Mouse (Mus musculus) hindbrain, postnatal 0 days (tissue): ENCODE results near the gene Klhl32. TPM values are rescaled to one million over a fixed set of nuclear protein-coding genes. Genes with fewer than 3 reads are reported as not detected.

ENCODE experiments used
- ATAC-seq: fragments of 200-750 bp; cut with Nextera tagmentation; 2 replicates; pipeline ENCODE4 v1.8.0; 2017; ENCODE audit warnings: mild to moderate bottlenecking, moderate TSS enrichment, moderate library complexity
- DNase-seq: peaks from one replicate; pipeline ENCODE4 v3.0.0-alpha.2; 2015; ENCODE audit warnings: low spot score
- H3K27ac ChIP-seq: fragments of 300-500 bp; sonication (generic); 2 replicates; pipeline ENCODE4 v1.5.1; 2014; ENCODE audit warnings: mild to moderate bottlenecking
- H3K27me3 ChIP-seq: fragments of 300-500 bp; sonication (generic); 2 replicates; pipeline ENCODE4 v1.6.1; 2014; ENCODE audit warnings: low read length, mixed read lengths; ENCODE audit not compliant: insufficient read depth
- H3K36me3 ChIP-seq: fragments of 300-500 bp; sonication (generic); 2 replicates; pipeline ENCODE4 v1.6.1; 2014; ENCODE audit warnings: low read length, mixed read lengths; ENCODE audit not compliant: insufficient read depth
- H3K4me1 ChIP-seq: fragments of 300-500 bp; sonication (generic); 2 replicates; pipeline ENCODE4 v1.6.1; 2014; ENCODE audit warnings: antibody characterized with exemption, low read length, mixed read lengths; ENCODE audit not compliant: insufficient read depth
- H3K4me2 ChIP-seq: fragments of 300-500 bp; sonication (generic); 2 replicates; pipeline ENCODE4 v1.6.1; 2014; ENCODE audit warnings: low read depth, mild to moderate bottlenecking, low read length, moderate library complexity, mixed read lengths
- H3K4me3 ChIP-seq: fragments of 300-500 bp; sonication (generic); 2 replicates; pipeline ENCODE4 v1.5.1; 2014; ENCODE audit warnings: low read length
- H3K9ac ChIP-seq: fragments of 300-500 bp; sonication (generic); replicated peaks from 2 replicates; pipeline ENCODE4 v1.6.1; 2014; ENCODE audit warnings: mild to moderate bottlenecking, low read length, moderate library complexity, mixed read lengths
- H3K9me3 ChIP-seq: fragments of 300-500 bp; sonication (generic); 2 replicates; pipeline ENCODE4 v1.6.1; 2016; ENCODE audit warnings: low read length, mixed read lengths
- CTCF ChIP-seq: IDR thresholded peaks from 2 replicates; pipeline ENCODE4 v1.5.1; 2016; ENCODE audit warnings: antibody characterized with exemption, control low read depth, low read depth
- WGBS: fragments of 180-500 bp; shearing (Covaris S2); extraction: QIAGEN DNeasy Blood & Tissue Kit; methylation state at CpG from one replicate; pipeline ENCODE4 v1.1.7; 2014; 5-methylcytosine and 5-hydroxymethylcytosine counted together
- polyA plus RNA-seq: library from polyadenylated mRNA; unstranded; fragments of >200 nt; fragmentation: Nextera tagmentation; extraction: Ambion mirVana; gene quantifications from 2 replicates; pipeline ENCODE4 v1.2.1, GENCODE M21; 2015
- total RNA-seq: library from RNA; depleted of rRNA; stranded (reverse); fragments of >200 nt; gene quantifications from 2 replicates; pipeline ENCODE4 v1.2.3, GENCODE M21; 2014

Klhl32 gene
- total and polyA plus RNA-seq, 2 experiments from 2014 or later = 31.3 to 37.9 TPM

GRCm38 (mm10) chr4:24737080-24737479 lies 113.8 kb downstream of the Klhl32 start:
- no peak for DNase-seq
- 0 out of 2 replicates have a peak, but pooled peaks cover 6% of the 10 kb centered on the region for H3K36me3 ChIP-seq
- no peaks in the 10 kb centered on the region for H3K27me3 ChIP-seq
- H3K4me1 ChIP-seq = no peaks in the 10 kb centered on the region
- H3K9ac ChIP-seq = no peak overlapping the region
- WGBS = 90% methylated on average over 6 of the region's 6 CpGs
- no peak overlapping the region for H3K27ac ChIP-seq
- no peak for ATAC-seq
- no peak for TF ChIP-seq CTCF
- no peak overlapping the region for H3K4me3 ChIP-seq
- H3K4me2 ChIP-seq = no peak overlapping the region
- no peaks in the 10 kb centered on the region for H3K9me3 ChIP-seq

- Histone ChIP-seq H3K4me1 (no peaks in the 10 kb centered on the region), H3K9ac (no peak overlapping the region), H3K27ac (no peak overlapping the region), H3K27me3 (no peaks in the 10 kb centered on the region), H3K9me3 (no peaks in the 10 kb centered on the region), H3K4me2 (no peak overlapping the region), H3K4me3 (no peak overlapping the region), H3K36me3 (no peaks in the 10 kb centered on the region)
- peak; percentile 81 for TF ChIP-seq CTCF
- WGBS = 32% methylated on average over 3 of the region's 3 CpGs
- DNase-seq (peak; percentile 87), ATAC-seq (peak; percentile 78; the same call in 1 of the 2 replicates)
Observed at GRCm38 (mm10) chr4:24720834-24721233, 130.1 kb downstream of the Klhl32 start.

GRCm38 (mm10) chr4:24715559-24715958 lies 135.4 kb downstream of the Klhl32 start:
- WGBS = 33% methylated on average over 4 of the region's 4 CpGs
- peak; percentile 48 for DNase-seq
- TF ChIP-seq CTCF = no peak

GRCm38 (mm10) chr4:24714367-24714766 lies 136.6 kb downstream of the Klhl32 start:
- Histone ChIP-seq H3K4me2 (no peak overlapping the region), H3K4me3 (no peak overlapping the region), H3K27me3 (no peaks in the 10 kb centered on the region), H3K36me3 (no peaks in the 10 kb centered on the region), H3K9me3 (no peaks in the 10 kb centered on the region), H3K9ac (no peak overlapping the region), H3K27ac (no peak overlapping the region), H3K4me1 (no peaks in the 10 kb centered on the region)
- DNase-seq (peak; percentile 69), ATAC-seq (0 out of 2 replicates have a peak, but pooled peaks have one; percentile 40)
- peak; percentile 62 for TF ChIP-seq CTCF
- WGBS = 63% methylated on average over 10 of the region's 10 CpGs

More at GRCm38 (mm10) chr4:24715559-24715958, 135.4 kb downstream of the Klhl32 start:
- no peak overlapping the region for H3K27ac ChIP-seq
- H3K4me1 ChIP-seq = no peaks in the 10 kb centered on the region
- no peak; the same call in 1 of the 2 replicates for ATAC-seq
- no peak overlapping the region for H3K4me3 ChIP-seq
- no peaks in the 10 kb centered on the region for H3K27me3 ChIP-seq
- H3K36me3 ChIP-seq = no peaks in the 10 kb centered on the region
- no peak overlapping the region for H3K4me2 ChIP-seq
- no peaks in the 10 kb centered on the region for H3K9me3 ChIP-seq
- no peak overlapping the region for H3K9ac ChIP-seq

GRCm38 (mm10) chr4:24698528-24699117 lies 152.3 kb downstream of the Klhl32 start:
- TF ChIP-seq CTCF = peak; percentile 79
- H3K4me3 ChIP-seq = no peak overlapping the region
- no peaks in the 10 kb centered on the region for H3K27me3 ChIP-seq
- no peaks in the 10 kb centered on the region for H3K36me3 ChIP-seq
- no peak overlapping the region for H3K27ac ChIP-seq
- ATAC-seq (peak; percentile 64; the same call in 1 of the 2 replicates), DNase-seq (peak; percentile 79)
- H3K9ac ChIP-seq = no peak overlapping the region
- no peaks in the 10 kb centered on the region for H3K4me1 ChIP-seq
- no peaks in the 10 kb centered on the region for H3K9me3 ChIP-seq
- 59% methylated on average over 7 of the region's 7 CpGs for WGBS
- H3K4me2 ChIP-seq = no peak overlapping the region

GRCm38 (mm10) chr4:24680080-24680479 lies 170.8 kb downstream of the Klhl32 start:
- WGBS = 47% methylated on average over 2 of the region's 2 CpGs
- ATAC-seq (no peak), DNase-seq (no peak)

GRCm38 (mm10) chr4:24670007-24670406 lies 180.9 kb downstream of the Klhl32 start:
- Histone ChIP-seq H3K9me3 (no peaks in the 10 kb centered on the region), H3K27ac (no peak overlapping the region), H3K36me3 (no peaks in the 10 kb centered on the region), H3K9ac (no peak overlapping the region), H3K27me3 (no peaks in the 10 kb centered on the region), H3K4me3 (no peak overlapping the region), H3K4me1 (no peaks in the 10 kb centered on the region), H3K4me2 (no peak overlapping the region)
- WGBS = 81% methylated on average over 10 of the region's 10 CpGs
- ATAC-seq (no peak), DNase-seq (peak; percentile 28)
- no peak for TF ChIP-seq CTCF

More at GRCm38 (mm10) chr4:24680080-24680479, 170.8 kb downstream of the Klhl32 start:
- Histone ChIP-seq H3K4me2 (no peak overlapping the region), H3K9ac (no peak overlapping the region), H3K36me3 (no peaks in the 10 kb centered on the region), H3K27me3 (no peaks in the 10 kb centered on the region), H3K9me3 (no peaks in the 10 kb centered on the region), H3K27ac (no peak overlapping the region), H3K4me3 (no peak overlapping the region), H3K4me1 (no peaks in the 10 kb centered on the region)
- no peak for TF ChIP-seq CTCF
